Mouse (Mus musculus) left cerebral cortex, adult 18-20 months (tissue): ENCODE measurements around the gene Rfxap. TPM values are rescaled to one million over a fixed set of nuclear protein-coding genes. Genes with fewer than 3 reads are reported as not detected.

Experiments
- DNase-seq, 2 experiments: peaks; one replicate each; pipeline ENCODE4 v3.0.0; 2021 to 2022; ENCODE audit warnings: low spot score in 2 of 2, mixed read lengths in 1 of 2
- long read RNA-seq, 2 experiments: library from polyadenylated mRNA; stranded (forward); transcript quantifications; one replicate each; pipeline ENCODE4 v2.0.0; 2021
- total RNA-seq, 2 experiments: library from RNA; stranded (reverse); gene quantifications; 2 replicates each; pipeline ENCODE4 v1.2.3; 2021

Rfxap gene
- total RNA-seq: 10 to 100 TPM; 46.9 to 47.2 TPM
- long read RNA-seq, experiment 1, transcript Rfxap-201 (3 exons, 2,162 nt): major isoform, 93 of 99 reads
- long read RNA-seq, experiment 1, partial matches to known transcripts: 2 of 99 reads
- long read RNA-seq, experiment 1, other reads (novel, unspliced or antisense): 4 of 99 reads
- long read RNA-seq, experiment 2, transcript Rfxap-201 (3 exons, 2,162 nt): major isoform, 58 of 59 reads
- long read RNA-seq, experiment 2, partial matches to known transcripts: 1 of 59 reads
- long read RNA-seq, experiment 2, other reads (novel, unspliced or antisense): 0 of 59 reads

DNA sequence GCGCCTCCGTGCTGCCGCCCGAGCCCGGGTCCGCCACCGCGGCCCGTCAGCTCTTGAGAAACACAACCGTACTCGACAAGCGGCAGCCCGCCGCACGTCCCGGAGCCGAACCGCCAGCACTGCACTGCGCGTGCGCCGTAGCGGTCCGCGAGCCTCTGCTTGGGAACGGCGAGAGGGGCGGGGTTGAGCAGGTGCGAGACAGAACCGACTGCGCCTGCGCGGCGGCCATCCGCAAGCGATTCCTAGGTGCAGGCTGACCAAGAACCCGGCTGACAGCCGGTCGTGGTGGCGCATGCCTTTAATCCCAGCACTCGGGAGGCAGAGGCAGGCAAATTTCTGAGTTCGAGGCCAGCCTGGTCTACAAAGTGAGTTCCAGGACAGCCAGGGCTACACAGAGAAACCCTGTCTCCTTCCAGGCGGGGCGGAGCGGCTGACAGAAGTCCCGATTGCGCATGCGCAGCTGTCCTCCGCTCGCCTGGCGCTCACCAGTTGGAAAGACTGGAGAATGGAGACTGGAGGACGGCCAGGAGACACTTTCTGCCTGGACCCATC lies at the start of gene Rfxap:
Gene Rfxap, minus strand, starts transcription at position 126 of the 552 bp plus-strand sequence.
- DNase-seq: peak; percentile 94 to 97

DNA sequence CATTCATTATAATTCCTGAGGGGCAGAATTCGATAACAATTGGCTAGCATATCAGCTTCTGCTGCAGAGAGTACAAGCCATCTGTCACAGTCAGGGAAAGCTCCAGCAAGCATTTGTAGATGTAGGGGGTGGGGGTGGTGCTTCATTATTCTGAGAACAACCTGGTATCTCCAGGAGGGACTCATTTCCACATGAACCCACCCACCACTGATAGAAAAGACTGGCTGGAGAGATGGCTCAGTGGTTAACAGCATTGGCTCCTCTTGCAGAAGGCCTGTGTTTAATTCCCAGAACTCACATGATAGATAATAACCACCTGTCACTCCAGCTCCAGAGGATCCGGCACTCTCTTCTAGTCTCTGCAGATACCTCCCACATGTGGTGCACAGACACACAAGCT lies 27.8 kb upstream of the Rfxap start:
- DNase-seq: peak; percentile 3 to 17

DNA sequence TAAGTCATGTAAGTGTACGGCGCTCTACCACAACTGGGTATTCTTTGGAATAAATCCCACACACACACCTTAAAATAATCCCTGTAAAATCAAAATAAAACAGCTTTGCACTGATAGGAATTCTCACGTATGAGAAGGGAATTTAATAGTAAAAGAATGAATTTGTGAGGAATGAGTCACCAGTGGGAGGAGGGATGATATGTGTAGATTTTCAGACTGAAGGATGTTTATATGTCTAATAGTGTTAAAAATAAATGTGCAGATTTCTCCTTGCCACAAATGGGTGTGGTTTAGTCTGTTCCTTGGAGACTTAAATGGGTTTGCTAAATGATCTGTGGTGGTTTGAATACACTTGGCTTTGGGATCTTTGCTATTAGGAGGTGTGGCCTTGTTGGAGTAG lies 24.9 kb upstream of the Rfxap start:
- DNase-seq: no peak

GRCm38 (mm10) chr3:54822526-54822925 lies 14.9 kb upstream of the Rfxap start:
- DNase-seq: no peak

- DNase-seq: peak in 1 of 2 experiments; percentile 35
Observed at GRCm38 (mm10) chr3:54815292-54815691, 7.7 kb upstream of the Rfxap start.

DNA sequence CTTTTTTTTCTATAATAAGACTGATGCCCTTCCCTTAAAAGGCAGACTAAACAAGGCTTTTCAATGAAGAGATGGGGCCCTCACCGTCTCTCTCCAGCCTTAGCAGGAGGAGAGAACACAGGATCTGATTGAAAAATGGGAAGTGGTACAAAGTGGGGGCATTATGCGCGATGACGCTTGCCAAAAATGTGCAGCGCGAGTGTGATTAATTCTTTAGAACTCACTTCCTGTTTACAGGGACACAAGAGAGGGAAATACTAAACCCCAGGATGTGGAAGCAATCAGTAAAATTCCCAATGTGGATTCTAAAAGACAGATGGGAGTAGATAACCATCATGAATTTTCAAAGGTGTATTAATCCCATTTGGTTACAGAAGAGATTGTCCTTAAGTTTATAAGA lies 7.0 kb upstream of the Rfxap start:
- DNase-seq: no peak

DNA sequence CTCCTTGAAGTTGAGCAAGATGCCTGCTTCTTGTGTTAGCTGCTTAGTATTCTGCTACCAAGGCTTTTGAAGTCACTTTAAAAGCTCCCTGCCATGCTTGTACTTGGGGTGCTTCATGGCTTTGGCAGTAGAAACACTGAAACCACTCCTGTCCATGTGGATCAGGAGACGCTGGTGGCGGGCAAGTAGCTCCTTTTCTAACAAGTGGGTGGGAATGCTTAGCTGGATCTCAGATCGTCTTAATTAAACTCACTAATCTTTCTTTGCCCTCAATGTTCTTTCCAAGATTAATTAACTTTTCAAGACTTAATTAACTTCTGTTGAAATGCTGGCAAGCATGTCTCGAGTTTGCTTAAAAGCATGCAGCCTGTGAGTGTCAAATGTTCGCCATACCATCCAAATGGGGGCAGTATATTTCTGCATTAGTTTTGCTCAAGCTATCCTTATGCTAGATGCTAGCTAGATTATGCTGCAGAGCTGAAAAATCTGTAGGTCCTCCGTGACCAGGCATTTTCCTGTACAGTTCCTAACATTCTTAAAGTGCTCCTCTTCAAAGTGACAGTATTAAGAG lies 5.9 kb upstream of the Rfxap start:
- DNase-seq: no peak

GRCm38 (mm10) chr3:54811616-54812015 lies 4.0 kb upstream of the Rfxap start:
- DNase-seq: no peak

DNA sequence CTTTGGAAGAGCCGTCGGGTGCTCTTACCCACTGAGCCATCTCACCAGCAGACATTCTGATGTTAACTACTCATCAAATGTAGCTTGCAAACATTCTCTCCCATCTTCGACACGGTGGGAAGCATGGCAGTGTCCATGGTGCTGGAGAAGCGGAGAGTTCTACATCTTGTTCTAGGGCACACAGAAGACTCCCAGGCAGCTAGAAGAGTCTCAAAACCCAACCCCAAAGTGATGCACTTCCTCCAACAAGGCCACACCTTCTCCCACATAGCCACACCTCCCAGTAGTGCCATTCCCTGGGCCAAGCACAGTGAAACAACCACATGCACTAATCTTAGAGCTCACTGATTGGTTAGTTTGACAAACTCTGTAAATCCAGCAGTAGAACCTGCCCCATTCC lies 1.5 kb upstream of the Rfxap start:
- DNase-seq: no peak

DNA sequence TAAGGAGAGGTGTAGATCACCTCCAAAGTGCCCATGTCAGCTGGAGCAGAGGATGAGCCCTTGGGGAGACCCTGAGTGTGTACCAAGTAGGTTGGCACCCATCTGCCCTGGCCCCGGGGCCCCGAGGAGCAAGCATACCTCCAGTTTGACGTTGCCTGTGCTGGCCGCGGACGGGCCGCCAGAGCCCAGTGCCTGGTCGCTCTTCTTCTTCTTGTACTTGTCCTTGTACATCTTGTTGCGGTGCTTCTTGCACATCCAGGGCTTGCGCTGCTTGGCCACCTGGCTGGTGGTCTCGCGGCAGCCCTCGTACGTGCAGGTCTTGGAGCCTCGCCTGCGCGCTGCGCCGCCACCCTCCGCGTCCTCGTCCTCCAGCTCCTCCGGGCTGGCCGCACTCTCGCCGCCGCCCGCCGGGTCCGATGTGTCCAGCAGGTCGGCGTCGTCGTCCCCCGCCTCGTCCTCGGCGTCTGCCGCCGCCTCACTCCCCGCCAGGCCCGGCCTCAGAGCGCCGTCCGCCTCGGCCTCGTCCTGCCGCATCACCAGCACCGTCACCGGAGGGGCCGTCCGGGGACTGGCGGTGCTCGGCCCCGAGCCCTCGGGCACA lies 430 bp downstream of the Rfxap start:
- peak; percentile 14 to 42 for DNase-seq

GRCm38 (mm10) chr3:54803713-54804112 lies 3.9 kb downstream of the Rfxap start:
- DNase-seq: no peak

GRCm38 (mm10) chr3:54797211-54797610 lies 10.4 kb downstream of the Rfxap start:
- peak; percentile 51 to 53 for DNase-seq

DNA sequence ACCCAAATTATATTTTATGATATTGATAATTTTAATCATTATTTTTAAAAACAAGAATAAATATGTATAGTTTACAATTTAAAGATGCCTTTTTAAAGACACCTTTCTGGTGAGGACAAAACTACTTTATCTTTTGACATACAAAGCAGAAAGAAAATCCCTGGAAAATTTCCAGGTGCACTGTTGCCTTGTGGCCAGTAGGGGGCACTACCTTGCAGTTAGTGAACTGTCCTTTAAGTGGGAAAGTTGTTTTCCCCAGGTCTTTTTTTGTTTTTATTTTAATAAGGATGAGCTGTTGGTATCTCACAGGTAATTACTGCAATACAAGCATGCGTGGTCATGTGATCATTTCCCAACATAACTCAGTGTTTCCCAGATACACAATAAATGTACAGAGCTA lies 11.8 kb downstream of the Rfxap start:
- no peak for DNase-seq

- no peak for DNase-seq
Observed at GRCm38 (mm10) chr3:54795379-54795778, 12.2 kb downstream of the Rfxap start.

- DNase-seq: no peak
Observed at GRCm38 (mm10) chr3:54793762-54794161, 13.8 kb downstream of the Rfxap start.

DNA sequence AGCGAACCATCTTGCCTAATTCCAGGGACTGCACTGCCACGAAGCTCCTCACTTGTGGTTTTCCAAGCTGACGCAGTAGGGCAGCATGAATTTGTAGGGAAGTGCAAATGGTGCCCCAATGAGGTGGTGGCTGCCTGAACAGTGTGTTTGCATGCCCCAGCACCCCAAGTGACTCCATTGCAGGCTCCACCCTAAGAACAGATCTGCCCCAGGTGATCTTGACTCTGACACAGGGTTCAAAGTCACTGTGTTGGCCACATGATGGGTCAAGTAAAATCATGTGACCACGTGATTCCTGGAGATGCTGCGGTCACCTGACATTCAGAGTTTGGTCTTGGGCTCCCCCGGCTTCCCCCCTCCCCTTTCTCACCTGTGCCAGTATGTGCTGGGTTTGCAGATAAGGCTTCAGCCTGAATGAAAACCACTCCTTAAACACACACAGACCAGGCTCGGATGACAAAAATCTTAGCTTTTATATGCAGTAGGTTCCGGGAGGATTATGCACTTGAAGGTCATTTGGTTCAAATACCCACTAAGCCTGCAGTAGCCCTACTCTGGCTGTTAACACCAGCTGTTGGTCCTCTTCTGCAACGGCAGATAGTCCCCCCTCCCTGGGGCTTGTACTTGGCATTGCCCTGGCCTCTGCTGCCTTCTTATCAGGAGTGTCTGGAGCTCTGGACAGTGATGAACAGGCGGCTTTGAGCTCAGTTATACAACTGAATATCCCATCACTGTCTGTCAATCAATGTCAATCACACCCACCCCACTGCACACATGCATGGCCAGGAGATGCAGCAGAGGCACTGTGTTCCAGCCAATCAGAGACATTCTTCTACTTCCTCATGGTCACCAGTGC lies 15.5 kb downstream of the Rfxap start:
- DNase-seq: no peak

DNA sequence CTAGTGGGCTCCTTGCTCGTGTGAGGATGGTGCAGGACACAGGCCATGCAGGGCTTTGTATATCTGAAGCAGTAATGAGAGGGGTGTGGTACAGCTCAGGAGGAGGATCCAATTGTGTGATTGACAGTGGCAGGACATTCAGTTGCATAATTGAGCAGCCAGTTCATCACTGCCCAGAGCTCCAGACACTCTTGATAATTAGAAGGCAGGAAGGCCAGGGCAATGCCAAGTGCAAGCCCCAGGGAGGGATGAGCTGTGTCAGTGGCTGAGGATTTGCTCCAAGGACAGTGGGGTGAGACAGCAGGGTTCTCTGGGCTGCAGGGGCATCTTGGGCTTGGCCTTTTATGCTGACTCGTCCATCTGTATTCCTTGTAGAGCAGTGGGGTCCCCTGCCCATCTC lies 17.0 kb downstream of the Rfxap start:
- no peak for DNase-seq

DNA sequence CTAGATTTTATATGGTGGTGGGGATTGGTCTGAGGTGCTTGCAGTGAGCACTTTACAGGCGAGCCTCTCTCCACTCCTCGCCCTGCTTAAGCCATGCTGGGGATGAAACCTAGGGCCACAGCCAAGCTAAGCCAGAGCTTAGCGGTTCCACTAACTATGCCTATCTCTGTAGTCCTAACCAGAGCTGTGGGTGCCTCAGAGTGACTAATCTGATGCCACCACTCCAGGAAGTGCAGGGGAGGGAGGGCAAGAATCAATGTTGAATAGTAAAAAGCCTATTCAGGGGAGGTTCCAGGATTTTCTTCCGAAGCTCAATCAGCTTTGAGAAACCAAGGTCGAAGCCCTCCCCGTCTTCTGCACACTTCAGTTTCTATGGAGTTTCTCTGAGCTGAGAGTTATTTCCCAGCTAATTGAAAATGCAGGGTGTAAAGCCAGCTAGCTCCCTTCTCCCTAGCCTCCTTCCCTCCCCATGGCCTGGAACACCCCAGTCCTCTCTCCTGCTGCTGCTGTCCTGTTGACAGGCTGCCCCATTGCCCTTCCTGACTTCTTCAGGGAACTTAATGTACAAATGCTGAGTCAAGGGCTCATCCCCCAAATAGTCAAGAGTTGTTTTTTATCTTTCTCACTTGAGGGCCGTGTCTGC lies 31.5 kb downstream of the Rfxap start:
- no peak for DNase-seq

- no peak for DNase-seq
Observed at GRCm38 (mm10) chr3:54773613-54774012, 34.0 kb downstream of the Rfxap start.

- DNase-seq: no peak
Observed at GRCm38 (mm10) chr3:54769349-54770275, 38.0 kb downstream of the Rfxap start.
